Mouse (Mus musculus): ENCODE results near the gene Sh3gl1. TPM values are rescaled to one million over a fixed set of nuclear protein-coding genes. Genes with fewer than 3 reads are reported as not detected.
A peak's percentile ranks its signal among the peaks of the same experiment; 100 is the strongest.

Gene Sh3gl1
- polyA plus RNA-seq, 1 experiment from 2014 or later, result 97.1 TPM

DNA sequence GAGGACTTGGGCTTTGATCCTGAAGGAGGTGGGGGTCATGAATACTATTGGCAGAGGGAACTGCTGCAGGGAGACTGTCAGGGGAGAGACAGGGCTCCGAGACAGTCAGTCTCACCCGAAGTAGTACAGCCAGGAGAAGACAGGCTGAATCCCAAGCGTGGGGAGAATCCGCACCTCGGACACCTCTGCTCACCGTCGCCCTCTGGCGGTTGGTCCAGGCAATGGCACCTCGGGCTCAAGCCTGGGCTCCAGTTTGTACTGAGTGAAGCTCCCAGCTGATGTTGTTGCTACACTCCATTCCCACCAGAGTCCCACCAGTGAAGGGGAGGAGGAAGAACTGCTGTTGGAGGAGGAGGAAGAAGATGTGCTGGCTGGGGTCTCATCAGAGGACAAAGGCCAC, 25.8 kb downstream of the Sh3gl1 start:
- no peak overlapping the region for H3K27ac ChIP-seq (ENCODE audit: low read length)
- peaks cover 8% of the 10 kb centered on the region for H3K36me3 ChIP-seq (ENCODE audit: insufficient read depth, low read length)
- DNase-seq (ENCODE audit: low spot score), result peak; percentile 57
- no peak overlapping the region for H3K9ac ChIP-seq (replicated peaks; ENCODE audit: low read depth)
- ATAC-seq, result no peak
- H3K4me3 ChIP-seq (ENCODE audit: low read depth, low read length), result no peak overlapping the region
- H3K9me3 ChIP-seq (ENCODE audit: low read length), result no peaks in the 10 kb centered on the region
- peaks cover 18% of the 10 kb centered on the region; the same call in 1 of the 2 replicates for H3K4me1 ChIP-seq (ENCODE audit: insufficient read depth, low read depth, low read length)
- TF ChIP-seq EP300 (IDR thresholded peaks at IDR 0.05) (no peak), CTCF (IDR thresholded peaks at IDR 0.05) (peak; percentile 97)
- WGBS, result 12% methylated on average over 9 of the region's 9 CpGs
- no peaks in the 10 kb centered on the region for H3K27me3 ChIP-seq (replicated peaks; ENCODE audit: insufficient read depth, low read length)
- H3K4me2 ChIP-seq (replicated peaks; ENCODE audit: low read depth, low read length), result peak overlapping the region; percentile 99; the same call in 1 of the 2 replicates

DNA sequence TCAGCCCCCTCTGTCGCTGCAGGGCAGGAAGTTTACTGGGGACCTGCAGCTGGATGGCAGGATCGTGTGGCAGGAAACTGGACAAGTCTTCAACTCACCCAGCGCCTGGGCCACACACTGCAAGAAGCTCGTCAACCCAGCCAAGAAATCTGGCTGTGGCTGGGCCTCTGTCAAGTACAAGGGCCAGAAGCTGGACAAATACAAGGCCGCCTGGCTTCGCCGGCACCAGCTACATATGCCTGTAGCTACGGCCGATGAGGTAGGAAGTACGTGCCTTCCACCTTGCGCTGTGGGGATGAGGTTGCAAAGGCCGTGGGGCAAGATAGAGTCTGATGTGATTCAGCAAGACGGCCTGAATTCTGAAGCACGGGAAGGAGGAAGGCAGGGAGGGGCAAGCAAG, 26.2 kb downstream of the Sh3gl1 start:
- no peak for ATAC-seq
- no peak overlapping the region for H3K9ac ChIP-seq (replicated peaks; ENCODE audit: low read depth)
- WGBS, result 47% methylated on average over 14 of the region's 14 CpGs
- peak overlapping the region; percentile 99; the same call in 1 of the 2 replicates for H3K4me2 ChIP-seq (replicated peaks; ENCODE audit: low read depth, low read length)
- 0 out of 2 replicates have a peak, but pooled peaks cover 4% of the 10 kb centered on the region for H3K36me3 ChIP-seq (ENCODE audit: insufficient read depth, low read length)
- H3K27me3 ChIP-seq (replicated peaks; ENCODE audit: insufficient read depth, low read length), result no peaks in the 10 kb centered on the region
- no peaks in the 10 kb centered on the region for H3K9me3 ChIP-seq (ENCODE audit: low read length)
- TF ChIP-seq CTCF (IDR thresholded peaks at IDR 0.05) (no peak), EP300 (IDR thresholded peaks at IDR 0.05) (no peak)
- H3K27ac ChIP-seq (ENCODE audit: low read length), result no peak overlapping the region
- H3K4me3 ChIP-seq (ENCODE audit: low read depth, low read length), result no peak overlapping the region
- H3K4me1 ChIP-seq (ENCODE audit: insufficient read depth, low read depth, low read length), result peaks cover 18% of the 10 kb centered on the region; the same call in 1 of the 2 replicates
- no peak for DNase-seq (ENCODE audit: low spot score)

- no peak for DNase-seq (ENCODE audit: low spot score)
- Histone ChIP-seq H3K9me3 (ENCODE audit: low read length) (no peaks in the 10 kb centered on the region), H3K4me2 (replicated peaks; ENCODE audit: low read depth, low read length) (peak overlapping the region; percentile 99), H3K4me3 (ENCODE audit: low read depth, low read length) (peak overlapping the region; percentile 92; the same call in 1 of the 2 replicates), H3K27ac (ENCODE audit: low read length) (no peak overlapping the region), H3K27me3 (replicated peaks; ENCODE audit: insufficient read depth, low read length) (no peaks in the 10 kb centered on the region), H3K4me1 (ENCODE audit: insufficient read depth, low read depth, low read length) (peaks cover 18% of the 10 kb centered on the region; the same call in 1 of the 2 replicates), H3K9ac (replicated peaks; ENCODE audit: low read depth) (no peak overlapping the region), H3K36me3 (ENCODE audit: insufficient read depth, low read length) (0 out of 2 replicates have a peak, but pooled peaks cover 2% of the 10 kb centered on the region)
- 28% methylated on average over 2 of the region's 2 CpGs for WGBS
- no peak for ATAC-seq
- TF ChIP-seq CTCF (IDR thresholded peaks at IDR 0.05) (no peak), EP300 (IDR thresholded peaks at IDR 0.05) (no peak)
Measured at GRCm38 (mm10) chr17:56009962-56010240, 26.5 kb downstream of the Sh3gl1 start.

GRCm38 (mm10) chr17:56009088-56009961, 27.1 kb downstream of the Sh3gl1 start:
- peak overlapping the region; percentile 92 for H3K4me3 ChIP-seq (ENCODE audit: low read depth, low read length)
- 1% methylated on average over 61 of the region's 62 CpGs for WGBS
- H3K9me3 ChIP-seq (ENCODE audit: low read length), result no peaks in the 10 kb centered on the region
- peak overlapping the region; percentile 99 for H3K4me2 ChIP-seq (replicated peaks; ENCODE audit: low read depth, low read length)
- peaks cover 18% of the 10 kb centered on the region; the same call in 1 of the 2 replicates for H3K4me1 ChIP-seq (ENCODE audit: insufficient read depth, low read depth, low read length)
- peak; percentile 96 for DNase-seq (ENCODE audit: low spot score)
- H3K9ac ChIP-seq (replicated peaks; ENCODE audit: low read depth), result peak overlapping the region; percentile 46; the same call in 1 of the 2 replicates
- no peaks in the 10 kb centered on the region for H3K27me3 ChIP-seq (replicated peaks; ENCODE audit: insufficient read depth, low read length)
- TF ChIP-seq EP300 (IDR thresholded peaks at IDR 0.05), result no peak
- TF ChIP-seq CTCF (IDR thresholded peaks at IDR 0.05), result peak; percentile 71
- H3K27ac ChIP-seq (ENCODE audit: low read length), result peak overlapping the region; percentile 81
- ATAC-seq, result peak; percentile 92
- H3K36me3 ChIP-seq (ENCODE audit: insufficient read depth, low read length), result no peaks in the 10 kb centered on the region

DNA sequence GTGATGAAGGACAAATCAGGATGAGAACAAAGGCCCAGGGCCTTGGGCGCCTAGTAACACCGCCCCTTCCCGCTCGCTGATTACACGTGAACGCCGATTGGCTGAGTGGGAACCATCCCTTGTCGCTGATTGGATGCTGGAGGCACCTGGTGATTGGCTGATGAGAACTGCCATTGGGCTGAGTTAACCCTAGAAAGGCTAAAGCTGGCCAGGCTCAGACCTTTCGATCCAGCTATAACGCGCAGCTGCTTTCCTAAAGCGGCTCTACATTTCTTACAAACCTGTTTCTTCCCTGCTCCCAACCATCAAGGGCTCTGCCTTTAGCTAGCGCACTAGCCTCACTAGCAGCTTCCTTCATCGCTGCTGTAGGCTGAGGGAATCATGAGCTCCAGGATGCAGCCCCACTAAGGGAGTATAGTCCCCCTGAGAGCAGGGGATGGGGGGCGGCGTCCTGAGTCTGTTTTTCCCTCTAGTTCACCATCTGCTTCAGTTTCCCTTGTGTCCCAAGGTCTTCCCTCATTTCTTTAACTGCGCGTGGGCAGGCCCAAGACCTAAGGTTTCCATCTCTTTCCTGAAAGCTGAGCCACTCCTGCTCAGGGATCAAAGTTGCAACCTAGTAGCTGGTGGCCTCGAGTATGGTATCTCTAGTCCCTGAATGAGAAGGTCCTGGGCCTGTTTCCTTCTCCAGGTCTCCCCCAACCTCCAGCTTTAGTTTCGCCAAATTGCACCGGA, 27.9 kb downstream of the Sh3gl1 start:
- WGBS, result under 1% methylated on average over 21 of the region's 21 CpGs
- peak; percentile 93 for ATAC-seq
- no peaks in the 10 kb centered on the region for H3K36me3 ChIP-seq (ENCODE audit: insufficient read depth, low read length)
- H3K9ac ChIP-seq (replicated peaks; ENCODE audit: low read depth), result peak overlapping the region; percentile 46
- H3K4me1 ChIP-seq (ENCODE audit: insufficient read depth, low read depth, low read length), result peaks cover 18% of the 10 kb centered on the region; the same call in 1 of the 2 replicates
- no peaks in the 10 kb centered on the region for H3K27me3 ChIP-seq (replicated peaks; ENCODE audit: insufficient read depth, low read length)
- H3K27ac ChIP-seq (ENCODE audit: low read length), result peak overlapping the region; percentile 81
- TF ChIP-seq CTCF (IDR thresholded peaks at IDR 0.05) (no peak), EP300 (IDR thresholded peaks at IDR 0.05) (no peak)
- H3K4me3 ChIP-seq (ENCODE audit: low read depth, low read length), result peak overlapping the region; percentile 92
- H3K9me3 ChIP-seq (ENCODE audit: low read length), result no peaks in the 10 kb centered on the region
- peak overlapping the region; percentile 99 for H3K4me2 ChIP-seq (replicated peaks; ENCODE audit: low read depth, low read length)
- peak; percentile 97 for DNase-seq (ENCODE audit: low spot score)

Data from lung, postnatal 0 days (tissue).